Mouse (Mus musculus) heart, adult 2 months (tissue): ENCODE measurements around the gene Fra10ac1.

ENCODE experiments used
- CTCF ChIP-seq: fragments of 200-600 bp; IDR thresholded peaks from 2 replicates; pipeline ENCODE4 v1.8.1; 2022; ENCODE audit warnings: antibody characterized with exemption, mild to moderate bottlenecking, moderate library complexity
- EP300 ChIP-seq: fragments of 200-500 bp; IDR thresholded peaks from 2 replicates; pipeline ENCODE4 v1.6.1; 2011; ENCODE audit warnings: low read depth, low read length, control low read depth; ENCODE audit not compliant: insufficient read depth
- POLR2A ChIP-seq: fragments of 200-500 bp; IDR thresholded peaks from 2 replicates; pipeline ENCODE4 v1.6.1; 2011; ENCODE audit warnings: mild to moderate bottlenecking, low read depth, low read length, control low read depth; ENCODE audit not compliant: insufficient read depth

- TF ChIP-seq CTCF (no peak), POLR2A (no peak), EP300 (no peak)
These were observed 8.6 kb upstream of the Fra10ac1 start for GRCm38 (mm10) chr19:38232516-38232915.
